Mouse (Mus musculus) heart, postnatal 0 days (tissue): Measurements from ENCODE around the gene D630045J12Rik.

Experiments used
- CTCF ChIP-seq: IDR thresholded peaks from 2 replicates; pipeline ENCODE4 v1.5.1; 2016; ENCODE audit warnings: antibody characterized with exemption, control low read depth, low read depth
- EP300 ChIP-seq: IDR thresholded peaks from 2 replicates; pipeline ENCODE4 v1.6.1; 2016; ENCODE audit warnings: antibody characterized with exemption, low read depth

- TF ChIP-seq EP300 (no peak), CTCF (no peak)
Observed at GRCm38 (mm10) chr6:38264466-38264865, 10.7 kb upstream of the D630045J12Rik start.
